Mouse (Mus musculus) macrophage (primary cell): ENCODE measurements around the gene Idh1. TPM values are rescaled to one million over a fixed set of nuclear protein-coding genes. Genes with fewer than 3 reads are reported as not detected.

Source experiments
- H3K27ac ChIP-seq: fragments of 350-480 bp; formaldehyde crosslinking; 2 replicates; pipeline ENCODE4 v1.9.0; 2021
- H3K36me3 ChIP-seq: fragments of 350-480 bp; formaldehyde crosslinking; 2 replicates; pipeline ENCODE4 v1.9.0; 2021; ENCODE audit errors: inconsistent target
- H3K4me3 ChIP-seq: fragments of 350-480 bp; formaldehyde crosslinking; 2 replicates; pipeline ENCODE4 v1.9.0; 2021; ENCODE audit errors: inconsistent target
- H3K79me2 ChIP-seq: fragments of 350-480 bp; formaldehyde crosslinking; 2 replicates; pipeline ENCODE4 v1.9.0; 2021; ENCODE audit errors: inconsistent target
- WGBS: methylation state at CpG from one replicate; pipeline ENCODE4 v1.1.7; 2026; ENCODE audit warnings: inconsistent platforms; ENCODE audit not compliant: missing documents; 5-methylcytosine and 5-hydroxymethylcytosine counted together
- polyA plus RNA-seq: library from polyadenylated mRNA; stranded (reverse); fragments of 250-400 nt; gene quantifications from 3 replicates; pipeline ENCODE4 v1.2.4, GENCODE M21; 2018; ENCODE audit warnings: inconsistent platforms

Idh1 gene
- polyA plus RNA-seq, 1 experiment from 2014 or later = 289 TPM

DNA sequence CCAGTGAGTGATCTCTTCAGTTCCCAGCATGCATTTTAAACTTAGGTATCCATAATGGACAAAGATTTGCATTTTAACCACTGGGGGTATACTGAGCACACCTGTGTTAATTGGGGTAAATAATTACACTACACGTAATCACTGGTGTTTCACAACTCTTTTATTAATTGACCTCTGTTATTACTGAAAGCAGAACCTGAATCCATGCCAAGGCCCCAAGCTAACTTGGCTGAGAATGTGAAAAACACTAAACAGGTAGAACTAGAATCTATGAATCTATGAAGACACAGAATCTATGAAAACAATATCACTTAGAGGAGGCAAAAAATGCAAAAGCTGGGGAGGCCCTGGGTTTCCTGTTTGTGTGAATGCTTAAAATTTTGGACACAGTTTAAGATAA is 18.8 kb downstream of the Idh1 start:
- Histone ChIP-seq H3K36me3 (peaks cover 91% of the 10 kb centered on the region), H3K27ac (no peak overlapping the region), H3K4me3 (no peak overlapping the region), H3K79me2 (peaks cover 38% of the 10 kb centered on the region)
- WGBS = 85% methylated on average over 1 of the region's 1 CpGs

- Histone ChIP-seq H3K4me3 (no peak overlapping the region), H3K27ac (no peak overlapping the region), H3K79me2 (no peaks in the 10 kb centered on the region), H3K36me3 (peaks cover 90% of the 10 kb centered on the region)
- WGBS = 91% methylated on average over 1 of the region's 1 CpGs
Observed at GRCm38 (mm10) chr1:65162210-65162609, 24.1 kb downstream of the Idh1 start.

GRCm38 (mm10) chr1:65156111-65156510 is 30.2 kb downstream of the Idh1 start:
- no peaks in the 10 kb centered on the region for H3K79me2 ChIP-seq
- peaks cover 33% of the 10 kb centered on the region for H3K36me3 ChIP-seq
- H3K4me3 ChIP-seq = no peak overlapping the region
- no peak overlapping the region for H3K27ac ChIP-seq
- 98% methylated on average over 5 of the region's 5 CpGs for WGBS

DNA sequence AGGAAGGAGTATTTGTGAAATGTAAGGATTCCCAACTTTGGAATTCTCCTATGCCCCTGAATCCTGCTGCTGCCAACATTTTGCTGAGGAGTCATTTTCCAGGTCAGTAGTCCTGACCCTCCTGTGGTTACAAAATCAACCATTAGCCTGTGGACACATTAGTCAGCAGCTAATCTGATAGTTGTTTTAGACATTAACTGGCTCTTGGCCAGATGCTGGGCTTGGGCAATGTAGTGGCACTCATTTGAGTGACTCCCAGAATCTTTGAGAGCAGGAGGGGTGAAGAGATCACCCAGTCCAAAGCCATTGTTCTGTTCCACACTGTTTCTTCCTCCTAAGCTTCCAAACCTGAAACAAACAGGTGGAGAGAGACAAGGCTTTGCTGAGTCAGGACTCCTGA is 31.5 kb downstream of the Idh1 start:
- no peak overlapping the region for H3K4me3 ChIP-seq
- H3K79me2 ChIP-seq = no peaks in the 10 kb centered on the region
- H3K27ac ChIP-seq = no peak overlapping the region
- peaks cover 21% of the 10 kb centered on the region for H3K36me3 ChIP-seq

DNA sequence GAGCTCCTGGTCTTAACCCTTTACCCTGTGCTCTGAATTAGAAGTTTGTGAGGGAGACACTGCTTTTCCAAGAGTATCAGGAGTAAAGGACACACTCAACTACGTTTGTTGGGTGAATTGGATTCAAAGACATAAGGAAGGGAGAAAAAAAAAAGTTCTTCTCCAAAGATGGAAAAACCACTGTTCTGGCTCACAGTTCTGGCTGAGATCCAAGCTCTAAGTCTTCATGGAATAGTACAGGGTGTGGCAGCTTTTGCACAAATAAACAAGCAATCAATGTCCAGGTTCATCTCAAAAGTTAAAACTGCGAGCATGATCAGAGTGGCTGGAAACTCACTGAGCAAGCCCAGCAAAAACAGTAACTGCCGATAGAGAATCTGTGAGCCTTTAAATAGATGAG is 38.3 kb downstream of the Idh1 start:
- 96% methylated on average over 3 of the region's 3 CpGs for WGBS
- Histone ChIP-seq H3K36me3 (no peaks in the 10 kb centered on the region), H3K79me2 (no peaks in the 10 kb centered on the region), H3K4me3 (no peak overlapping the region), H3K27ac (no peak overlapping the region)

GRCm38 (mm10) chr1:65147326-65147725 is 39.0 kb downstream of the Idh1 start:
- WGBS = 94% methylated on average over 5 of the region's 5 CpGs
- H3K27ac ChIP-seq = no peak overlapping the region

DNA sequence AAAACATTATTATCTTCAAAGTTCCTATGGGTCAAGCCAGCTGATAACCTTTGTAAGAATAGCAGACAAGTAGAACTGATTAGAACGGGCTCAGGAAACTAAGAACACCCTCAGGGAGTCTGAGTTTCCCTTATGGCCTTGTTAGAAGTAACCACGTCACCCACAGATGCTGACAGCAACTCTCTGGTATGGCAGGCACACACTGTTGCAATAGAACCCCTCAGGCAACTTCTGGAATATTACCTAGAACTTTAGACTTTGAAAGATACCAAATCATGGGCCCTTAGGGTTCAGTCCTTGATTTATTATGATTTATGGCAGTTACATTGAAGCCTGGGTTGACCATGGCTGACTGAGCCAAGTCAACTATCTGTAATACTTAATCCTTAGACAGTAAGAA is 39.7 kb downstream of the Idh1 start:
- Histone ChIP-seq H3K79me2 (no peaks in the 10 kb centered on the region), H3K4me3 (no peak overlapping the region), H3K36me3 (no peaks in the 10 kb centered on the region), H3K27ac (no peak overlapping the region)
- WGBS = 29% methylated on average over 2 of the region's 2 CpGs

More at GRCm38 (mm10) chr1:65147326-65147725, 39.0 kb downstream of the Idh1 start:
- Histone ChIP-seq H3K4me3 (no peak overlapping the region), H3K79me2 (no peaks in the 10 kb centered on the region), H3K36me3 (no peaks in the 10 kb centered on the region)

DNA sequence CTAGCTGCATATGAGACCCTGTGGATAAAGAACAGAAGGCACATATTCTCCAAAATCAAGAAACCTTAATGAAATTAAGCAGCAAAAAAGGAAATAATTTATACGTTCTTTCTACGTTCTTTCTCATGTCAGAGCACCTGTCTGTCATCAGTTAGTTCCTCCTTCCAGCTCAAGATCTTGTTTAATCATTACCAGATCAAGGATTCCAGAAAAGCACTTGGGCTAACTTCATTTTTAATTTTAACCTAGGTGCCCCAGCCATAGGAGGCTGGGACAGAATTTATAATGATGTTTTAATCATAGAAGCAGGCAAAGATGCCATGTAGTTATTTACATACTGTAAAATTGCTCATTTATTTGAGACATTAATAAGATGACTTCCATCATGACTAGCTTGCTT is 41.5 kb downstream of the Idh1 start:
- 87% methylated on average over 2 of the region's 2 CpGs for WGBS
- Histone ChIP-seq H3K4me3 (no peak overlapping the region), H3K36me3 (no peaks in the 10 kb centered on the region), H3K27ac (no peak overlapping the region), H3K79me2 (no peaks in the 10 kb centered on the region)

DNA sequence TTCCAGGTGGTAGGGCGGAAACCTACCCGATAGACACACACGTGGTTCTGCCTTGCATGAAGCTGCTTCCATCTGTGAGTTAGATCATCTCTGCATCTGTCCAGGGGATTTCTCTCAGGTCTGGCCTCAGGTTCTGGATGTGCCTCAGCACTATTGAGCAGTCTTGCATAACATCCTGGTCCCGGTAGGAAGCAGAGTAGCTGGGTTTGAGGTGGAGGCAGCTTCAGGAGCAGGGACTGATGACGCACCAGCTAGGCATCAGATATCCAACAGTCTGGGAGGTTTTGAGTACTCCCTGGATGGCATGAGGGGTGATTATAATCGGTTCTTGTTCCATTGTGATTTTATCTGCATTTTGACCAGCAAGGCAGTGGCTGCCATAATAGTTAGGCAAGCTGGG is 48.7 kb downstream of the Idh1 start:
- 86% methylated on average over 5 of the region's 6 CpGs for WGBS

GRCm38 (mm10) chr1:65132833-65133232 is 53.5 kb downstream of the Idh1 start:
- Histone ChIP-seq H3K4me3 (no peak overlapping the region), H3K27ac (no peak overlapping the region), H3K79me2 (no peaks in the 10 kb centered on the region), H3K36me3 (no peaks in the 10 kb centered on the region)
- WGBS = 85% methylated on average over 1 of the region's 1 CpGs

More for the DNA sequence above, 48.7 kb downstream of the Idh1 start:
- Histone ChIP-seq H3K79me2 (no peaks in the 10 kb centered on the region), H3K4me3 (no peak overlapping the region), H3K36me3 (no peaks in the 10 kb centered on the region), H3K27ac (no peak overlapping the region)

GRCm38 (mm10) chr1:65131671-65132070 is 54.6 kb downstream of the Idh1 start:
- H3K4me3 ChIP-seq = no peak overlapping the region
- H3K79me2 ChIP-seq = no peaks in the 10 kb centered on the region
- H3K27ac ChIP-seq = no peak overlapping the region
- no peaks in the 10 kb centered on the region for H3K36me3 ChIP-seq
- 93% methylated on average over 1 of the region's 1 CpGs for WGBS

DNA sequence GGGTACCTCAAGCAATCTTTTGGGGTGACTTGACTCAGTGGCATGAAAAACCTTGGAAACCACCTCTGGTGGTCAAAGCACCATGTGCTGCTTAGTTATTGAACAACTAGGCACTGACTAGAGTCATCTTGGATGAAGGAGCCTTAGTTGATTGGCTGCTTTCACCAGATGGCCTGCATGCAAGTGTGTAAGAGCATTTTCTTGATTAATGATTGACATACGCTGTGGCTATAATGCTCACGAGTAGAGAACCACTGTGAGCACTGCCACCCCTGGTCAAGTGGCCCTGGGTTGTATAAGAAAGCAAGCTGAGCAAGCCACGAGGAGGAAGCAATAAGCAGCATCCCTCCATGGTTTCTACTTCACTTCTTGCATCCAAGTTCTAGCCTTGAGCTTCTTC is 56.1 kb downstream of the Idh1 start:
- no peaks in the 10 kb centered on the region for H3K36me3 ChIP-seq
- no peak overlapping the region for H3K4me3 ChIP-seq
- 87% methylated on average over 3 of the region's 3 CpGs for WGBS
- no peak overlapping the region for H3K27ac ChIP-seq
- H3K79me2 ChIP-seq = no peaks in the 10 kb centered on the region

GRCm38 (mm10) chr1:65129634-65130180 is 56.6 kb downstream of the Idh1 start:
- Histone ChIP-seq H3K4me3 (no peak overlapping the region), H3K27ac (no peak overlapping the region), H3K79me2 (no peaks in the 10 kb centered on the region), H3K36me3 (no peaks in the 10 kb centered on the region)
- WGBS = 81% methylated on average over 3 of the region's 3 CpGs

DNA sequence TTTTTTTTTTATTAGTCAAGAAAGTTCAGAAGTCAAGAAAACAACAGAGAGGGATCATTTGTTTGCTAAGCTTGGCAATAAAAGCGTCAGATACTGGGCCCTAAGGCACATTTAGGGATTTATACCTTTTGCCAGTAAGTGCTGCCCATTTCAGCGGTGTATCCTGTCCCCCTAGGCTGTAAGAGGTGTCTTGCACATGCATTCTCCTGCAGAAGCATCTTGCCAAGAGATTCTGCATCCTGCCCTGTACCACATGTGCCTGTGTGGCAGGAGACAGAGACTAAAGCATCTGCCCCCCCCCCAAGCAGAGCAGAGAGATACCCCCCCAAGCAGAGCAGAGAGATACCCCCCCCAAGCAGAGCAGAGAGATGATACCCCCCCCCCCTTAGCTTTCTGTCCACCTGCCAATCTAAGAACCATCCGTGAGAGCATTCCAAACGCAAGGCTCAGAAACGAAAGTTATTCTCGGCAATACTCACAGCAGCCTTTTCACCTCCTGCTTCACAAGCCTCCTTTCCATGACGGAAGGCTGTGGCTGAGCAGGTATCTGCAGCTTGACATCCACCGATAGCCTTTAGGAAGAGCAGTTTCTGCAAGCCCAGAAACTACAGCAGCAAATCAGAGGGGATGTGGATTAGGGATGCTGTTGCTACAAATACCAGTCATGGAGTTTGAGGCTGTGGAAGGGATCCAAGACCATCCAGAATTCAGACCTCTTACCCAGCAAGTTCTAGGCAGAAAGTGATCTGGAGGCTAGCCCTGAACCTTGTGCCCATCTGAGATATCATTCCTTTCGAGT is 63.5 kb downstream of the Idh1 start, which contains the start of gene D630023F18Rik:
Gene D630023F18Rik, minus strand, starts transcription at position 641 of the 799 bp plus-strand sequence.
- Histone ChIP-seq H3K4me3 (no peak within 1 kb of the TSS), H3K27ac (no peak within 1 kb of the TSS), H3K36me3 (no peaks in the 10 kb centered on the region), H3K79me2 (no peaks in the 10 kb centered on the region)
- WGBS = 45% methylated on average over 9 of the region's 9 CpGs

DNA sequence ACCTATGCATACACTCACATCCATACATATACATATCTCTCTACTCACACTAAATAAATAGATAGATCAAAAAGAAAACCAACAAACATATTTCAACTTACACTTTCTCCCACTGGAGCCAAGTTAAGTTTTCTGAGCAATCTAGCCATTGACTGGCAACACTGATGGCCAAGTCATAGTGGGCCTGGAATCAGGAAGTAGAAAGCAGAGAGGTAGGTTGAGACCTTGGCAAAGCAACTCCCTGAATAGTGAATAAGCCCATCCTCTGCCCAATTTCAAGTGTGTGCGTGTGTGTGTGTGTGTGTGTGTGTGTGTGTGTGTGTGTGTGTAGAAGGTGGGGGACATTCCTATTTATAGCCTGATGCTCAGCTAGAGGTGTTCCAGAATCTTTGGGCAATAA is 66.9 kb downstream of the Idh1 start, which contains the start of gene Gm28845:
Gene Gm28845, minus strand, starts transcription at position 121 of the 400 bp plus-strand sequence.
- H3K27ac ChIP-seq = no peak within 1 kb of the TSS
- H3K79me2 ChIP-seq = no peaks in the 10 kb centered on the region
- H3K36me3 ChIP-seq = no peaks in the 10 kb centered on the region
- WGBS = 33% methylated on average over 1 of the region's 1 CpGs
- H3K4me3 ChIP-seq = no peak within 1 kb of the TSS
